Mouse (Mus musculus): ENCODE data around the gene Pnrc2. TPM values are rescaled to one million over a fixed set of nuclear protein-coding genes. Genes with fewer than 3 reads are reported as not detected.
A peak's percentile ranks its signal among the peaks of the same experiment; 100 is the strongest.

Gene Pnrc2
- polyA plus RNA-seq, 1 experiment from 2014 or later: 234 TPM

DNA sequence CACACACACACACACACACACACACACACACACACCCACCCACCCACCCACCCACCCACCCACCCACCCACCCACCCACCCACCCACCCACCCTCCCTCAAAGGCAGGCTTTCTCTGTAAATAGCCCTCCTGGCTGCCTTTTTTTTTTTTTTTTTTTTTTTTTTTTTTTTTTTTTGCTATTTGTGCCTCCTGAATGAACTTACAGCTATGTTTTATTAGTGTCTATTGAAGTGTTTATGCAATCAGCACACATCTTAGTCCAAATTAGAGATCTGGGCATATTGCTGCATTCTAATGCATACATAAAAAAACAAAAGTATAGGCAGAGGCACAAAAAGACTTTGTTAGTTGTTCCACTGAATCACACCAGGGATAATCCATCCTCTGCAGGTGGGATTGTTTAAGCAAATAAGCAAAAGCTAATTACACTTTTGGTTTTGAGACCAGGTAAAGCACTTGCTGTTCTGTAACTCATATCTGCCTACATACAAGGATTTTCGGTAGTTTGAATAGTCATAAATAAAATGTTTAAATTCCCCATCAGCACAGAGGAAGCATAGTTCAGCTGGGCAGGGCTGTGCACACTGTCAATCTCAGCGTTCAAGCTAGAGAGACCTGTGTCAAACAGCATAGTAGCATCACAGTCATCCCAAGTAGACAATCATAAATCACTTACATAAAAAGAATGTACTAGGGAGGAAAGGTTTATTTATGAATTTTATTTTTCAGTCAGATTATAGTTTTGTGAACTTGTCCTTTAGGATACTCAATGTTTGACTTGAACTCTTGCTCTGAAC, 3.2 kb downstream of the Pnrc2 start:
- Histone ChIP-seq H3K4me2 (ENCODE audit: low read depth, low read length, severe bottlenecking) (no peak overlapping the region; the same call in 1 of the 2 replicates), H3K9ac (ENCODE audit: low read length) (no peak overlapping the region), H3K27ac (ENCODE audit: low read depth, low read length) (no peak overlapping the region), H3K4me1 (replicated peaks; ENCODE audit: control insufficient read depth, insufficient read depth, low read length) (peaks cover 18% of the 10 kb centered on the region), H3K27me3 (ENCODE audit: control insufficient read depth, insufficient read depth, low read length) (no peaks in the 10 kb centered on the region), H3K36me3 (ENCODE audit: control insufficient read depth, insufficient read depth, low read length) (no peaks in the 10 kb centered on the region; the same call in 1 of the 2 replicates), H3K4me3 (ENCODE audit: low read depth, low read length) (no peak overlapping the region), H3K9me3 (ENCODE audit: control insufficient read depth, low read length) (no peaks in the 10 kb centered on the region)
- ATAC-seq (replicated peaks; ENCODE audit: low FRiP score) (no peak), DNase-seq (ENCODE audit: low spot score) (no peak)
- WGBS: 52% methylated on average over 2 of the region's 2 CpGs

DNA sequence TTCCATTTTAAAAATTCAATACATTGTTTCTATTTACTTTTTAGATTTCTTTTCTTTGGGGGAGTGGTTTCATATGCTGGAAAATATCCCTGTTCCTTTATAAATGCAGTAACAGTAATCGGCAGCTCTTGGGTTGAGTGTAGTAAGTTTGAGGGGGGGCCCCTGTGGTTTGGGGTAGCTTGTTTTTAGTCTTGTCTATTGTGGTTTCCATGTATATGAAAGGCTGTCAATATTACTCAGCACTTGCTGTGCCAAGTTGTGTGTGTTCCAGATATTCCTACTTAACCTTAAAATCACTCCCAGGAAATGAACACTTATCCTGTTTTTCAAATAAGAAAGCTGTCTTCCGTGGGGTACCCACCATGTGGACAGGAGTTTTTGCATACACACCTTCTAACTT, 4.7 kb downstream of the Pnrc2 start:
- Histone ChIP-seq H3K4me1 (replicated peaks; ENCODE audit: control insufficient read depth, insufficient read depth, low read length) (peaks cover 6% of the 10 kb centered on the region; the same call in 1 of the 2 replicates), H3K4me2 (ENCODE audit: low read depth, low read length, severe bottlenecking) (no peak overlapping the region), H3K9ac (ENCODE audit: low read length) (no peak overlapping the region), H3K27me3 (ENCODE audit: control insufficient read depth, insufficient read depth, low read length) (no peaks in the 10 kb centered on the region), H3K9me3 (ENCODE audit: control insufficient read depth, low read length) (no peaks in the 10 kb centered on the region), H3K4me3 (ENCODE audit: low read depth, low read length) (no peak overlapping the region), H3K27ac (ENCODE audit: low read depth, low read length) (no peak overlapping the region), H3K36me3 (ENCODE audit: control insufficient read depth, insufficient read depth, low read length) (no peaks in the 10 kb centered on the region; the same call in 1 of the 2 replicates)
- DNase-seq (ENCODE audit: low spot score): no peak
- WGBS: 81% methylated on average over 2 of the region's 2 CpGs
- no peak for ATAC-seq (replicated peaks; ENCODE audit: low FRiP score)

DNA sequence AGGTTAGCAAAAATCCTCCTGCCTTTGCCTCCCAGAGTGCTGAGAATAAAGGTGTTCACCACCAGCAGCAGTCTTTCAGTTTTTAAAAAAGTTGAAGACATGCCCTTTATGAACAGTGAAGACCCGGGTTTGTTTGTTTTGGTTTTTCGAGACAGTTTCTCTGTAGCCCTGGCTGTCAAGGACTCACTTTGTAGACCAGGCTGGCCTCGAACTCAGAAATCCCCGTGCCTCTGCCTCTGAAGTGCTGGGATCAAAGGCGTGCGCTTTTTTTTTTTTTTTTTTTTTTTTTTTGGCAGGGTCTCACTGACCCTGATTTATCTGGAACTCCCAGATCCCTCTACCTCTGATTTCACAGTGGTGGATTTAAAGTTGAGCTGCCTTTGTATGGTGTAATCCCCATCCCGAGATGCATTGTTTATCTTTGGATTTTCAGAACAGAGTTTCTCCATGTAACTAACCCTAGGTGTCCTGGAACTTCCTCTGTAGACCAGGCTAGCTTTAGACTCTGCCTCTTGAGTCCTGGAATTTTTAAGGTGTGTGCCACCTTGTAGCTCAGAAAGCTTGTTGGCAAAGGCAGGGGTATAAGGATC, 16.0 kb downstream of the Pnrc2 start:
- Histone ChIP-seq H3K4me3 (ENCODE audit: low read depth, low read length) (peak overlapping the region; percentile 71), H3K4me1 (replicated peaks; ENCODE audit: control insufficient read depth, insufficient read depth, low read length) (peaks cover 9% of the 10 kb centered on the region; the same call in 1 of the 2 replicates), H3K27me3 (ENCODE audit: control insufficient read depth, insufficient read depth, low read length) (no peaks in the 10 kb centered on the region), H3K9me3 (ENCODE audit: control insufficient read depth, low read length) (no peaks in the 10 kb centered on the region), H3K27ac (ENCODE audit: low read depth, low read length) (no peak overlapping the region), H3K36me3 (ENCODE audit: control insufficient read depth, insufficient read depth, low read length) (no peaks in the 10 kb centered on the region; the same call in 1 of the 2 replicates), H3K9ac (ENCODE audit: low read length) (peak overlapping the region; percentile 80), H3K4me2 (ENCODE audit: low read depth, low read length, severe bottlenecking) (peak overlapping the region; percentile 79)
- ATAC-seq (replicated peaks; ENCODE audit: low FRiP score) (no peak), DNase-seq (ENCODE audit: low spot score) (no peak)
- 16% methylated on average over 7 of the region's 7 CpGs for WGBS

DNA sequence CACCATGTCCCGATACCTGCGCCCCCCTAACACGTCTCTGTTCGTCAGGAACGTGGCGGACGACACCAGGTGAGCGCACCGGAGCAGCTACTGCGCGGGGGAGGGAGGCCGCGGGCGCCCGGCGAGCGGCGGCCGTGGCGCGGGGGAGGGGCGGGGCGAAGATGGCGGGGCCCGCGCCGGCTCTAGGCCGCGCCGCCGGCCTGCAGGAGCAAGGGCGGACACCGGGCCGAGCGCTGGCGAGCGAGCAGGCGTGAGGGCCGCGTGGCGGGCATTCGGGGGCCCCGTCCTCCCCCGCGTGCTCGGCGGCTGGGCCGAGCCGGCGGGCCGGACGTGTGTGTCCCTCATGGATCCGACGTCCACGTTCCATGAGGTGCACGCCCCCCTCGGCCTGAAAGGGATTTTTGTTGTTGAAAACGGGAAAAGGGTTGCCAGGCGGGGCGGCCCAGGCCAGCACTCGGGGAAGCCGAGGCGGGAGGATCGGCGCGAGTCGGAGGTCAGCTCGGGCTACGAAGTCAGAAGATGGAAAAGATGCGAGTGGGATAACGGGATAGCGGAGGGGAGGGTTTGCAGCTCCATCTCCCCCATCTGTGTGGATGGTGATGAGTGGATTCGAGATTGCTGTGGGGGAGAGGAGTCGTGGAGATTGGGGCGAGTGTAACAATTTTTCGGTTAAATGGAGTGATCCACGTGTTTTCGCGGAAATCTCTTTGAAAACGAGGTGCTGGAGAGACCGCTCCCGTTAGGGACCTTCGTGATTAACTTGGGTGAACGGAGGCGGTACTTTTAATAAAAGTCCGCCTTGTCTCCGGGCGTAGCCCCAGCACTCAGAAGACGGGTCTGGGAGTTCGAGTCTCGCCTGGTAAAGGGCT, 17.2 kb downstream of the Pnrc2 start:
- Histone ChIP-seq H3K4me1 (replicated peaks; ENCODE audit: control insufficient read depth, insufficient read depth, low read length) (peaks cover 9% of the 10 kb centered on the region; the same call in 1 of the 2 replicates), H3K9me3 (ENCODE audit: control insufficient read depth, low read length) (no peaks in the 10 kb centered on the region), H3K27me3 (ENCODE audit: control insufficient read depth, insufficient read depth, low read length) (no peaks in the 10 kb centered on the region), H3K27ac (ENCODE audit: low read depth, low read length) (peak overlapping the region; percentile 97), H3K4me2 (ENCODE audit: low read depth, low read length, severe bottlenecking) (peak overlapping the region; percentile 79), H3K9ac (ENCODE audit: low read length) (peak overlapping the region; percentile 80), H3K36me3 (ENCODE audit: control insufficient read depth, insufficient read depth, low read length) (no peaks in the 10 kb centered on the region; the same call in 1 of the 2 replicates), H3K4me3 (ENCODE audit: low read depth, low read length) (peak overlapping the region; percentile 71)
- DNase-seq (ENCODE audit: low spot score) (peak; percentile 87), ATAC-seq (replicated peaks; ENCODE audit: low FRiP score) (peak; percentile 71)
- WGBS: under 1% methylated on average over 82 of the region's 91 CpGs

DNA sequence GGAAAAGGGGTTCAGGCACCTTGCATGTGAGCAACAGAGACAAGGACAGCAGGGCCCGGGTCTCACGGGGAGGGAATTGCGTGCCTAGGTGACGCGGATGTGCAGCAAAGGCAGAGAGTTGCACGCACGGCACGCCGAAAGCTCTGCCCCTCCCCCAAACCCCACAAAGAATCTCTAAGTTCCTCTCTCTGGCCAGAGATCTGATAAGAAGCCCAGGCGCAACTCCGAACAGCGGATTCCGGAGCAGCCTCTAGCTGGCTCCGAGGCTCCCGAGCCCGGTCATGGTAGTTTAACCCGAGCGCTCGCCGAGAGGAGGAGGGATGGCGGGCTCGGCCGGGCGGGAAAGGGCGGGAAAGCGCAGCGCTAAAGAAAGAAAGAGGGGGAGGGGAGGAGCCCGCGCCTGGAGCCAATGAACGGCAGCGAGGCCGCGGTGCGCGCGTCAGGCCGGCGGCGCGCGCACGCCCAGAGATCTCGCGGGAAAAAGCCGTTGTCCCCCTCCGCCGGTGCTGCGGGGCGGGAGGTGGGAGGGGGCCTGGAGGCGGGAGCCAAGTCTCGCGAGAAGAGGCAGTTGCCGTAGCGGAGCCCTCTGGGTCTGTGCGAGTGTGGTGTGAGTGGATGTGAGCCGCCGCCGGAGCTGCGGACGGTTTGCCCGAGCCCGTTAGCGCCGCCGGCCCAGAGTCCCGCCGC, 18.0 kb downstream of the Pnrc2 start, which contains the start of gene Srsf10:
TSS of gene Srsf10 (plus strand) at position 212 of the 687 bp plus-strand sequence.
- H3K27ac ChIP-seq (ENCODE audit: low read depth, low read length): peak within 1 kb of the TSS; percentile 97
- no peaks in the 10 kb centered on the region; the same call in 1 of the 2 replicates for H3K36me3 ChIP-seq (ENCODE audit: control insufficient read depth, insufficient read depth, low read length)
- peak; percentile 100 for DNase-seq (ENCODE audit: low spot score)
- H3K4me3 ChIP-seq (ENCODE audit: low read depth, low read length): peak within 1 kb of the TSS; percentile 71
- peak; percentile 96 for ATAC-seq (replicated peaks; ENCODE audit: low FRiP score)
- peak within 1 kb of the TSS; percentile 99 for H3K9ac ChIP-seq (ENCODE audit: low read length)
- peak within 1 kb of the TSS; percentile 89 for H3K4me2 ChIP-seq (ENCODE audit: low read depth, low read length, severe bottlenecking)
- WGBS: under 1% methylated on average over 50 of the region's 67 CpGs
- no peaks in the 10 kb centered on the region for H3K9me3 ChIP-seq (ENCODE audit: control insufficient read depth, low read length)
- no peaks in the 10 kb centered on the region for H3K27me3 ChIP-seq (ENCODE audit: control insufficient read depth, insufficient read depth, low read length)
- H3K4me1 ChIP-seq (replicated peaks; ENCODE audit: control insufficient read depth, insufficient read depth, low read length): peaks cover 11% of the 10 kb centered on the region

DNA sequence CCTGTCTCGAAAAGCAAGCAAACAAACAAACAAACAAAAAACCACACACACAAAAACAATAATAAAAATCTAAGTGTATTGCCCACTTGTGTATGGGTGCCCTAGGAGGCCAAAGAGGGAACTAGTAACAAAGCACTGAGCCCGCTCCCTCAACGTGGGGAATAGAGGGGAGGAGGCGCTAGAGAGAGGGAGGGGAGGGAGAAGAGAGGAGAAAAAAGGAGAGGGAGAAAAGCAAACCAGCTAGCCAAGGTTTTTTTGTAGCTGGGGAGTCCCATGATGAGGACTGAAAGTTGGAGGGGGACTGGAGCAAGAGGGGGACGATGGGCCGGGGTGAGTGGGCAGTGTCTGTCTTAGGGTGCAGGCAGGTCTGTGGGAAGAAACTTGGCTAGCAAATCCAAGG, 18.6 kb downstream of the Pnrc2 start:
- Histone ChIP-seq H3K4me3 (ENCODE audit: low read depth, low read length) (peak overlapping the region; percentile 71), H3K4me2 (ENCODE audit: low read depth, low read length, severe bottlenecking) (peak overlapping the region; percentile 89), H3K9ac (ENCODE audit: low read length) (peak overlapping the region; percentile 99), H3K36me3 (ENCODE audit: control insufficient read depth, insufficient read depth, low read length) (no peaks in the 10 kb centered on the region; the same call in 1 of the 2 replicates), H3K27ac (ENCODE audit: low read depth, low read length) (peak overlapping the region; percentile 97), H3K4me1 (replicated peaks; ENCODE audit: control insufficient read depth, insufficient read depth, low read length) (peaks cover 11% of the 10 kb centered on the region), H3K27me3 (ENCODE audit: control insufficient read depth, insufficient read depth, low read length) (no peaks in the 10 kb centered on the region), H3K9me3 (ENCODE audit: control insufficient read depth, low read length) (no peaks in the 10 kb centered on the region)
- DNase-seq (ENCODE audit: low spot score) (no peak), ATAC-seq (replicated peaks; ENCODE audit: low FRiP score) (peak; percentile 21)
- WGBS: 13% methylated on average over 6 of the region's 6 CpGs

DNA sequence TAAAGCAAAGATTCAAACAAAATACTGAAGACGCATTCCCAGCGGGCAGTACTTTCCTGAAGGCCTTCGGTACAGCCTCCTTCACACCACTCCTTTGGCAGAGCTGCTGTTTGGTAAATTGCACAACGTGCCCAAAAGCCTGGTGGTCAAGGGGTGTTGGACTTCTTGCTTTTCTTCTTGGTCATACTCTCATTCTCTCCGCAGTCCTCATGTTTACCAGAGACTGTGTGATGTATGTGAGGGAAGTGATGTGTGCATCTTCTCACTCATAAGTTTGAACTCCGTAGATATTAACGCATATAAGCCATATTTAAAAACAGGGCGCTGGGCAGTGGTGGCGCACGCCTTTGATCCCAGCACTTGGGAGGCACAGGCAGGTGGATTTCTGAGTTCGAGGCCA, 19.0 kb downstream of the Pnrc2 start:
- H3K27me3 ChIP-seq (ENCODE audit: control insufficient read depth, insufficient read depth, low read length): no peaks in the 10 kb centered on the region
- peak overlapping the region; percentile 97 for H3K27ac ChIP-seq (ENCODE audit: low read depth, low read length)
- no peak for ATAC-seq (replicated peaks; ENCODE audit: low FRiP score)
- 73% methylated on average over 11 of the region's 11 CpGs for WGBS
- peaks cover 8% of the 10 kb centered on the region for H3K4me1 ChIP-seq (replicated peaks; ENCODE audit: control insufficient read depth, insufficient read depth, low read length)
- peak overlapping the region; percentile 99; the same call in 1 of the 2 replicates for H3K9ac ChIP-seq (ENCODE audit: low read length)
- H3K36me3 ChIP-seq (ENCODE audit: control insufficient read depth, insufficient read depth, low read length): no peaks in the 10 kb centered on the region; the same call in 1 of the 2 replicates
- H3K4me2 ChIP-seq (ENCODE audit: low read depth, low read length, severe bottlenecking): peak overlapping the region; percentile 89; the same call in 1 of the 2 replicates
- no peaks in the 10 kb centered on the region for H3K9me3 ChIP-seq (ENCODE audit: control insufficient read depth, low read length)
- no peak overlapping the region for H3K4me3 ChIP-seq (ENCODE audit: low read depth, low read length)
- DNase-seq (ENCODE audit: low spot score): no peak
